Mouse (Mus musculus) intestine, embryonic 14.5 days (tissue): ENCODE results near the gene Tmem108. TPM values are rescaled to one million over a fixed set of nuclear protein-coding genes. Genes with fewer than 3 reads are reported as not detected.
"Not testable (repeated sequence)": the region's sequence is repeated elsewhere in the genome, so short reads cannot be mapped to it uniquely, and the experiment has no call there.

Experiments used
- ATAC-seq: fragments of 200-750 bp; cut with Nextera tagmentation; replicated peaks from 2 replicates; pipeline ENCODE4 v1.8.0; 2017; ENCODE audit warnings: low read depth, moderate number of reproducible peaks, moderate TSS enrichment, moderate library complexity; ENCODE audit not compliant: low FRiP score, low TSS enrichment
- DNase-seq: peaks from one replicate; pipeline ENCODE4 v3.0.0-alpha.2; 2018; ENCODE audit warnings: low spot score
- H3K27ac ChIP-seq: fragments of 300-500 bp; sonication (generic); 2 replicates; pipeline ENCODE4 v1.5.1; 2014; ENCODE audit warnings: low read depth, mild to moderate bottlenecking, control low read depth
- H3K27me3 ChIP-seq: fragments of 300-500 bp; sonication (generic); replicated peaks from 2 replicates; pipeline ENCODE4 v1.6.1; 2014; ENCODE audit warnings: low read length, control low read depth; ENCODE audit not compliant: control insufficient read depth, insufficient read depth
- H3K36me3 ChIP-seq: fragments of 300-500 bp; sonication (generic); 2 replicates; pipeline ENCODE4 v1.6.1; 2014; ENCODE audit warnings: low read length, control low read depth; ENCODE audit not compliant: control insufficient read depth, insufficient read depth
- H3K4me1 ChIP-seq: fragments of 300-500 bp; sonication (generic); replicated peaks from 2 replicates; pipeline ENCODE4 v1.6.1; 2014; ENCODE audit warnings: low read length, control low read depth, mixed read lengths; ENCODE audit not compliant: control insufficient read depth, insufficient read depth
- H3K4me2 ChIP-seq: fragments of 300-500 bp; sonication (generic); 2 replicates; pipeline ENCODE4 v1.6.1; 2014; ENCODE audit warnings: low read length
- H3K4me3 ChIP-seq: fragments of 300-500 bp; sonication (generic); 2 replicates; pipeline ENCODE4 v1.5.1; 2014; ENCODE audit warnings: low read depth, low read length, control low read depth, mixed read lengths
- H3K9ac ChIP-seq: fragments of 300-500 bp; sonication (generic); 2 replicates; pipeline ENCODE4 v1.6.1; 2014; ENCODE audit warnings: mild to moderate bottlenecking, low read length
- H3K9me3 ChIP-seq: fragments of 300-500 bp; sonication (generic); 2 replicates; pipeline ENCODE4 v1.6.1; 2016; ENCODE audit warnings: low read length, control low read depth; ENCODE audit not compliant: control insufficient read depth
- WGBS: fragments of 180-500 bp; shearing (Covaris S2); extraction: QIAGEN DNeasy Blood & Tissue Kit; methylation state at CpG from one replicate; pipeline ENCODE4 v1.1.7; 2014; 5-methylcytosine and 5-hydroxymethylcytosine counted together
- polyA plus RNA-seq: library from polyadenylated mRNA; unstranded; fragments of >200 nt; fragmentation: Nextera tagmentation; extraction: Ambion mirVana; gene quantifications from 2 replicates; pipeline ENCODE4 v1.2.1, GENCODE M21; 2014

Gene Tmem108
- polyA plus RNA-seq, 1 experiment from 2014 or later, result 21.2 TPM

GRCm38 (mm10) chr9:103670592-103671113 is 91.0 kb downstream of the Tmem108 start:
- not testable (repeated sequence) for H3K9me3 ChIP-seq, H3K4me3 ChIP-seq, H3K36me3 ChIP-seq, H3K27ac ChIP-seq, H3K9ac ChIP-seq, DNase-seq, H3K4me2 ChIP-seq, H3K27me3 ChIP-seq, ATAC-seq, H3K4me1 ChIP-seq
- WGBS, result 94% methylated on average over 8 of the region's 8 CpGs

- H3K4me1 ChIP-seq, result 0 out of 2 replicates have a peak, but pooled peaks cover under 1% of the 10 kb centered on the region
- H3K27me3 ChIP-seq, result no peaks in the 10 kb centered on the region
- 91% methylated on average over 6 of the region's 6 CpGs for WGBS
- H3K4me2 ChIP-seq, result no peak overlapping the region
- H3K27ac ChIP-seq, result no peak overlapping the region
- H3K9ac ChIP-seq, result no peak overlapping the region
- H3K4me3 ChIP-seq, result no peak overlapping the region
- no peaks in the 10 kb centered on the region for H3K36me3 ChIP-seq
- no peak for ATAC-seq
- DNase-seq, result no peak
- no peaks in the 10 kb centered on the region for H3K9me3 ChIP-seq
Observed at GRCm38 (mm10) chr9:103668830-103669229, 92.8 kb downstream of the Tmem108 start.

- Histone ChIP-seq H3K27ac (no peak overlapping the region), H3K27me3 (no peaks in the 10 kb centered on the region), H3K4me1 (0 out of 2 replicates have a peak, but pooled peaks cover 4% of the 10 kb centered on the region), H3K9ac (no peak overlapping the region), H3K4me2 (no peak overlapping the region), H3K4me3 (no peak overlapping the region), H3K36me3 (no peaks in the 10 kb centered on the region), H3K9me3 (no peaks in the 10 kb centered on the region)
- ATAC-seq (no peak), DNase-seq (no peak)
- WGBS, result 74% methylated on average over 6 of the region's 6 CpGs
Observed at GRCm38 (mm10) chr9:103665817-103666216, 95.8 kb downstream of the Tmem108 start.

GRCm38 (mm10) chr9:103664151-103664550 is 97.5 kb downstream of the Tmem108 start:
- H3K9ac ChIP-seq, result no peak overlapping the region
- 0 out of 2 replicates have a peak, but pooled peaks cover 4% of the 10 kb centered on the region for H3K4me1 ChIP-seq
- no peak overlapping the region for H3K4me2 ChIP-seq
- WGBS, result 61% methylated on average over 11 of the region's 11 CpGs
- no peaks in the 10 kb centered on the region for H3K9me3 ChIP-seq
- no peak for ATAC-seq
- no peaks in the 10 kb centered on the region for H3K36me3 ChIP-seq
- no peak overlapping the region for H3K27ac ChIP-seq
- H3K27me3 ChIP-seq, result no peaks in the 10 kb centered on the region
- no peak for DNase-seq
- no peak overlapping the region for H3K4me3 ChIP-seq

GRCm38 (mm10) chr9:103661873-103662272 is 99.8 kb downstream of the Tmem108 start:
- no peak for ATAC-seq
- no peak overlapping the region for H3K4me3 ChIP-seq

GRCm38 (mm10) chr9:103657981-103658380 is 103.7 kb downstream of the Tmem108 start:
- H3K4me2 ChIP-seq, result no peak overlapping the region
- 78% methylated on average over 5 of the region's 5 CpGs for WGBS
- no peak overlapping the region for H3K27ac ChIP-seq
- H3K9ac ChIP-seq, result no peak overlapping the region
- ATAC-seq, result no peak
- DNase-seq, result no peak
- no peaks in the 10 kb centered on the region for H3K27me3 ChIP-seq
- no peak overlapping the region for H3K4me3 ChIP-seq
- peaks cover 5% of the 10 kb centered on the region for H3K4me1 ChIP-seq
- no peaks in the 10 kb centered on the region for H3K9me3 ChIP-seq
- no peaks in the 10 kb centered on the region for H3K36me3 ChIP-seq

More at GRCm38 (mm10) chr9:103661873-103662272, 99.8 kb downstream of the Tmem108 start:
- Histone ChIP-seq H3K27me3 (no peaks in the 10 kb centered on the region), H3K4me1 (peaks cover 8% of the 10 kb centered on the region), H3K9ac (no peak overlapping the region), H3K4me2 (no peak overlapping the region), H3K27ac (no peak overlapping the region), H3K9me3 (no peaks in the 10 kb centered on the region), H3K36me3 (no peaks in the 10 kb centered on the region)
- no peak for DNase-seq
- WGBS, result 83% methylated on average over 1 of the region's 1 CpGs

GRCm38 (mm10) chr9:103657183-103657975 is 104.3 kb downstream of the Tmem108 start:
- Histone ChIP-seq H3K36me3 (no peaks in the 10 kb centered on the region), H3K4me3 (no peak overlapping the region), H3K9me3 (no peaks in the 10 kb centered on the region), H3K9ac (no peak overlapping the region), H3K27me3 (no peaks in the 10 kb centered on the region), H3K27ac (no peak overlapping the region), H3K4me2 (no peak overlapping the region), H3K4me1 (peaks cover 5% of the 10 kb centered on the region)
- 37% methylated on average over 13 of the region's 13 CpGs for WGBS
- ATAC-seq (0 out of 2 replicates have a peak, but pooled peaks have one; percentile 37), DNase-seq (no peak)

- no peaks in the 10 kb centered on the region for H3K27me3 ChIP-seq
- 0 out of 2 replicates have a peak overlapping the region, but pooled peaks have one; percentile 24 for H3K27ac ChIP-seq
- no peak for DNase-seq
- no peak overlapping the region for H3K4me2 ChIP-seq
- H3K4me3 ChIP-seq, result no peak overlapping the region
- no peak overlapping the region for H3K9ac ChIP-seq
- 19% methylated on average over 10 of the region's 10 CpGs for WGBS
- ATAC-seq, result peak; percentile 75; the same call in 1 of the 2 replicates
- H3K9me3 ChIP-seq, result no peaks in the 10 kb centered on the region
- no peaks in the 10 kb centered on the region for H3K36me3 ChIP-seq
- peaks cover 5% of the 10 kb centered on the region for H3K4me1 ChIP-seq
Observed at GRCm38 (mm10) chr9:103653995-103654587, 107.5 kb downstream of the Tmem108 start.
